Mouse (Mus musculus) bone marrow, adult 2 months (tissue): ENCODE data around the gene Ndp. TPM values are rescaled to one million over a fixed set of nuclear protein-coding genes. Genes with fewer than 3 reads are reported as not detected.

ENCODE experiments used
- H3K27ac ChIP-seq: fragments of 200-500 bp; 2 replicates; pipeline ENCODE4 v1.5.1; 2012; ENCODE audit warnings: low read depth, mild to moderate bottlenecking, control low read depth, inconsistent platforms, low read length; ENCODE audit not compliant: control insufficient read depth, poor library complexity, insufficient read depth
- H3K4me1 ChIP-seq: fragments of 200-500 bp; 2 replicates; pipeline ENCODE4 v1.6.1; 2011; ENCODE audit warnings: low read length; ENCODE audit not compliant: control insufficient read depth, insufficient read depth
- H3K4me3 ChIP-seq: fragments of 200-500 bp; replicated peaks from 2 replicates; pipeline ENCODE3; 2011; ENCODE audit warnings: mild to moderate bottlenecking, low read depth, low read length, control low read depth; ENCODE audit not compliant: control insufficient read depth
- CTCF ChIP-seq: fragments of 200-500 bp; IDR thresholded peaks from 2 replicates; pipeline ENCODE4 v1.5.1; 2011; ENCODE audit warnings: low read length, control low read depth; ENCODE audit not compliant: control insufficient read depth, insufficient read depth
- POLR2A ChIP-seq: fragments of 200-500 bp; IDR thresholded peaks from 2 replicates; pipeline ENCODE4 v1.6.1; 2011; ENCODE audit warnings: low read depth, mild to moderate bottlenecking, control low read depth, low read length, borderline replicate concordance; ENCODE audit not compliant: control insufficient read depth
- WGBS: fragments of 180-500 bp; shearing (Covaris S2); methylation state at CpG from one replicate; pipeline ENCODE4 v1.1.7; 2018; 5-methylcytosine and 5-hydroxymethylcytosine counted together
- polyA plus RNA-seq: library from polyadenylated mRNA; stranded (reverse); fragments of >200 nt; gene quantifications from 2 replicates; pipeline ENCODE4 v1.2.4, GENCODE M21; 2011; ENCODE audit warnings: low replicate concordance; ENCODE audit not compliant: missing spikeins, insufficient read depth, insufficient read length

The Ndp gene
- polyA plus RNA-seq, 1 experiment: not detected

DNA sequence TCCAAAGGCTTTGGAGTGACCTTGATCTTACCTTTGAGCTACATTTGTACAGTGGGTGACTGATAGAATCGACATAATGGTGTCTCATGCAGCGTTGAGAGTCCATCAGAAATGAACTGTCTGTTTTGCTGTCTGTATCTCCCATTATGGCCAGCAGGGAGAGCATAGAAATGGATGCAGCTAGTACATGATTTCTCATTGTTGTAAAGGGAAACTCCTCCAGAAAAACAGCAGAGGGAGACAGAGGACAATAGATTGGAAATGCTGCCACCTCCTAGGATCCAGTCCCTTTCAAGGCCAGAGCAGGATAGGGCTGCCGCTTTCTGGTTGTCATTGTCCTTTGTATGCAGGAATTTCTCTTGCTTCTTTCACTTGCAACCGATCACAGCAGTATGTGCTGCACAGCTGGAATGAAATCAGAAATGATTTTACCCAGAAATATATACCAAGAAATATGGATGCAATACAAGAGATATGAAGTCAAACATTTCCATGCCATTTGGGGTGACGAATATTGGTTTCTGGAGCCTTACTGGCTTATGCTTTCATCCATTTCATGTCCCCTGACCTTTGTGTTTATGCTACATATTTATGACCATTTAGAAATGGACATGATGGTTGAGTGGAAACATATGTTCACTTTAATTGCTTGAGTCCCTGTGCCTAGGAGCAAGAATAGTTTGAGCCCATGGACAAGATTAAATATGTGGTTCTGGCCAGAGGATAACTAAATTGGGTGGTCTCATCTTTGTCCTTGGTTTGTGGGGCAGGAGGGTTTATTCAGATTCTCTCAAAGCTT lies 17.0 kb downstream of the Ndp start:
- TF ChIP-seq POLR2A (no peak), CTCF (no peak)
- H3K4me3 ChIP-seq: no peak overlapping the region
- no peak overlapping the region for H3K27ac ChIP-seq
- H3K4me1 ChIP-seq: no peaks in the 10 kb centered on the region
- WGBS: 28% methylated on average over 5 of the region's 5 CpGs

DNA sequence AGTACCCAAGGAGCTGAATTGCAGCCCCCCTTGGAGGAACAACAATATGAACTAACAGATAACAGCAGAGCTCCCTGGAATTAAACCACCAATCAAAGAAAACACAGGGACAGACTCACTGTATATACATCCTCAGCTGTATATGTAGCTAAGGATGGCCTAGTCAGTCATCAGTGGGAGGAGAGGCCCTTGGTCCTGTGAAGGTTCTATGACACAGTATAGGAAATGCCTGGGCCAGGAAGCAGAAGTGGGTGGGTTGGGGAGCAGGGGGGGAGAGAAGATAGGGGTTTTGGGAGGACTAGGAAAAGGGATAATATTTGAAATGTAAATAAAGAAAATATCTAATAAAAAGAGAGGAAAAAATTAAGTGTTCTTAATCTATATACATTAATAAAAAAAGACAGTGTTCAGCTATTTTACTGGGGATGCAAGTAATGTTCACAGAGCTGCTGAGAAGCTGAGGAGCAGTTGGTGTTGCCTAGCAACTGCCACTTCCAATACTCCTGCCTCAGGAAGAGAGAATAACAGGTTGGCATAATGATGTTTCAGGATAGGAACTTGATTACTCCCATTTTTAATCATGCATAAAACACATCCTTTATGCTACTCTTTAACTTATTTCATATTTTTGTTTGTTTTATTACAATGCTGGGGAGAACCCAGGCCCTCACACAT lies 43.8 kb downstream of the Ndp start:
- H3K4me3 ChIP-seq: no peak overlapping the region
- TF ChIP-seq CTCF (no peak), POLR2A (no peak)
- no peak overlapping the region for H3K27ac ChIP-seq

DNA sequence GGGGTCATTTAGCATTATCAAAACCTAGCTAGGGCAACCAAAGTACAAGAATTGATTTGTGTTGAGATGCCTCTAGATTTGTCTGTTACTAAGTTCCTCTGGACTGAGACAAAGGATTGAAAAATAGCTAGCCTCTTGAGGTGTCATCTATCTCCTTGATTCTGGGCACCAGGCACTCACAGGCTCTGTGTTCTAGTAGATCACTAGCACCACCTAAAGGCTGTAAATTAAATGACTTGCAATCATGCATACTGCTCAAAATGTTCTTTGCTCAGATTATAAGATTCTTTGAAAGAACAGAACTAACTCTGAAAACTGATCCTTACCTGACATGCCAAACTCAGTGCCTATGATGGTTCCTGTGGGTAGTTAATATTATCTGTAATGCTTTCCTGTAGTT lies 51.3 kb downstream of the Ndp start:
- TF ChIP-seq POLR2A (no peak), CTCF (no peak)
- Histone ChIP-seq H3K4me3 (no peak overlapping the region), H3K27ac (no peak overlapping the region), H3K4me1 (no peaks in the 10 kb centered on the region)

More for the DNA sequence above, 43.8 kb downstream of the Ndp start:
- H3K4me1 ChIP-seq: no peaks in the 10 kb centered on the region

DNA sequence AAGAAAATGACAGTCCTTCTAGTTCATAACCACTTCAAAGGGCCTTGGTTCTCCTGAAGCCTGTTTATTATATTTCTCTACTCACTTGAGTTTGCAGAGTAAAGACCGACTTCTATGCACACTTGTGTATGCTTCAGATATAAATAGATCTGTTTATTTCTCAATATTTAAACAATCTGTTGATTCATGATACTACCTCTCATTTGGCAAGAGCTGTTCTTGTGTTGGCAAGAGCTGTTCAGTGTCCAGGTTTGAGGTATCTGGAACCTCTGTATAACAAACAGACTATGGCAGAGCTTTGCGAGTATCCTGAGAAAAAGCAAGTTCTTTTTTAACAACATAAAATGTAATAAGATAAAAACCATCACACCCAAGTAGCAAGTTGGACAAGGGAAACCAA lies 65.5 kb downstream of the Ndp start:
- TF ChIP-seq POLR2A: no peak
- TF ChIP-seq CTCF: no peak
- Histone ChIP-seq H3K27ac (no peak overlapping the region), H3K4me1 (no peaks in the 10 kb centered on the region), H3K4me3 (no peak overlapping the region)
- WGBS: 89% methylated on average over 2 of the region's 2 CpGs

GRCm38 (mm10) chrX:16841443-16841842 lies 70.1 kb downstream of the Ndp start:
- TF ChIP-seq CTCF (no peak), POLR2A (no peak)

DNA sequence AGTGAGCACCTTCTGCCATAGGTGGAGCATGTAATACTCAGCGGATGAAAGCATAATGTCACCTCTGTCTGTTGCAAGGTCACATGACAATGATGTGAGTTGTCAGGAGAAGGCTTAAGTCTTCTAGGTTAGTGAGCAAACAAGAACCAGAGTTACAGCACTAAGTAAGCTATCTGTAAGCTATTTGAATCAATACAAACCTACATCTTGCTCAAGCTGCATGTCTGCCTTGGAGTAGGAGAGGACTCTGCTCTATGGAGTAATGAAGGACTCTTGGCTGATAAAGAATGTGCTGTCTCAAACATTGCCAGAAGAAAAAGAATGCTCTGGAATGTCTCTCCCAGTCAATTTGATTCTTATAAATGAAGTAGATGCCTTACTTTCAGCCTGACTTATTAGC lies 74.3 kb downstream of the Ndp start:
- Histone ChIP-seq H3K4me3 (no peak overlapping the region), H3K4me1 (no peaks in the 10 kb centered on the region), H3K27ac (no peak overlapping the region)
- 75% methylated on average over 1 of the region's 1 CpGs for WGBS
- TF ChIP-seq CTCF: no peak
- no peak for TF ChIP-seq POLR2A

More at GRCm38 (mm10) chrX:16841443-16841842, 70.1 kb downstream of the Ndp start:
- Histone ChIP-seq H3K4me1 (no peaks in the 10 kb centered on the region), H3K4me3 (no peak overlapping the region), H3K27ac (no peak overlapping the region)
- 58% methylated on average over 2 of the region's 2 CpGs for WGBS

DNA sequence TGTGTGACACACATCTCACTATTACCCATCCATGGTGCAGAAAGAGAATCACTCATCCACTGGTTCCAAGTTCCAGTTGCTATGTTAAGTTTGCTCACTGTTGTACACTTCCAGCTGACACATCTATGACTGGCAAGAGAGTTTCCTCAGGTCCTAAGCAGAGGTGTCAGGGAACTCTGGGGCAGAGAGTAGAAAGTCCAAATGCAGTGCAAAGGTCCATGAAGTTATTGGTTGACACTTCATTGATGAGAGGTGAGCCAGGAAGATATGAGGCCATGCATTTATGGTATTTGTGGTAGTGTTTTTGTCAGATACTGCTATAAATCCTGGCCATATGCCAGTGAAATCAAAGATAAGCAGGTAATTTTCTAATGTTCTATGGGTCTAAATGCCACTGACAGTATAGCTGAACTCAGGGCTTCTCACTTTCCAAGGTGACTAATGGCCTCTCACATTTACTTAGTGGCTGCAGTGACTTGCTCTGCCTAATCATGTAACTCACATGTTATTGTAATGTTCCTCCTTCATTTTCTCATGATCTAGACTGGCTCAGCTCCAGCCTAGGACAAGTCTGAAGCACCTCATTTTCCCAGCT lies 75.0 kb downstream of the Ndp start:
- Histone ChIP-seq H3K27ac (no peak overlapping the region), H3K4me3 (no peak overlapping the region), H3K4me1 (no peaks in the 10 kb centered on the region)
- TF ChIP-seq POLR2A: no peak
- no peak for TF ChIP-seq CTCF

Other genes with a start within 250 kb of the Ndp start
- gene Maob, start 94.4 kb downstream of the Ndp start, polyA plus RNA-seq: 2.3 and 2.5 TPM in 2 replicates